Mouse (Mus musculus) olfactory bulb, adult 2 months (tissue): Measurements from ENCODE around the gene Oxgr1. TPM values are rescaled to one million over a fixed set of nuclear protein-coding genes. Genes with fewer than 3 reads are reported as not detected.
"Not testable (repeated sequence)": the region's sequence is repeated elsewhere in the genome, so short reads cannot be mapped to it uniquely, and the experiment has no call there.

Experiments
- H3K27ac ChIP-seq: fragments of 200-500 bp; 2 replicates; pipeline ENCODE4 v1.5.1; 2012; ENCODE audit warnings: low read depth, low read length; ENCODE audit not compliant: insufficient read depth
- H3K4me1 ChIP-seq: fragments of 200-500 bp; 2 replicates; pipeline ENCODE4 v1.6.1; 2012; ENCODE audit warnings: low read length; ENCODE audit not compliant: control insufficient read depth, insufficient read depth
- H3K4me3 ChIP-seq: fragments of 200-500 bp; 2 replicates; pipeline ENCODE4 v1.5.1; 2012; ENCODE audit warnings: mild to moderate bottlenecking, low read depth, low read length, moderate library complexity; ENCODE audit not compliant: insufficient read depth
- CTCF ChIP-seq: fragments of 200-500 bp; IDR thresholded peaks from 2 replicates; pipeline ENCODE4 v1.5.1; 2012; ENCODE audit warnings: low read depth, mild to moderate bottlenecking, low read length, moderate library complexity; ENCODE audit not compliant: insufficient read depth
- POLR2A ChIP-seq: fragments of 200-500 bp; IDR thresholded peaks from 2 replicates; pipeline ENCODE4 v1.6.1; 2012; ENCODE audit warnings: mild to moderate bottlenecking, low read depth, low read length, moderate library complexity; ENCODE audit not compliant: insufficient read depth
- WGBS: fragments of 180-500 bp; shearing (Covaris S2); methylation state at CpG from one replicate; pipeline ENCODE4 v1.1.7; 2018; 5-methylcytosine and 5-hydroxymethylcytosine counted together
- polyA plus RNA-seq: library from polyadenylated mRNA; stranded (reverse); fragments of >200 nt; gene quantifications from 2 replicates; pipeline ENCODE4 v1.2.4, GENCODE M21; 2012; ENCODE audit warnings: low replicate concordance; ENCODE audit not compliant: missing spikeins, insufficient read depth, insufficient read length

Gene Oxgr1
- polyA plus RNA-seq, 1 experiment, result not detected

DNA sequence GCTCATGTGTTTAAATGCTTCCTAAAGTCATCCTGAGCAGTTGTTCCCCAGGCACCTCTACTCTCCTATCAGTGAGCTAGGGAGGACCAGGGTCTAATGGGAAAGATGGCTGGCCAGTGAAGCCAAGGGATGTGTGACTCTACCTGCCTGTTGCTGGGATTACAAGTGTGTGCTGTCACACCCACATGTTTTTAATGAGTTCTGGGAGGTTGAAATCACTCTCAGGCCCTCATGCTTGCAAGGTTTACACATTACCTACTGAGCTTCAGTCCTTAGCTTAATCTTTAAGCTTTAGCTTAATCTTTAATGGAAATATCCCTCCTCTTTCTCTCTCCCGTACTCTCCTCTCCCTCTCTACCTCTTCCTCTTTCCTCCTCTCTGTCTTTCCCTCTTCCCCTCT is 55.0 kb downstream of the Oxgr1 start:
- Histone ChIP-seq H3K4me1 (no peaks in the 10 kb centered on the region), H3K4me3 (no peak overlapping the region), H3K27ac (no peak overlapping the region)
- TF ChIP-seq POLR2A (no peak), CTCF (no peak)
- 90% methylated on average over 1 of the region's 1 CpGs for WGBS

DNA sequence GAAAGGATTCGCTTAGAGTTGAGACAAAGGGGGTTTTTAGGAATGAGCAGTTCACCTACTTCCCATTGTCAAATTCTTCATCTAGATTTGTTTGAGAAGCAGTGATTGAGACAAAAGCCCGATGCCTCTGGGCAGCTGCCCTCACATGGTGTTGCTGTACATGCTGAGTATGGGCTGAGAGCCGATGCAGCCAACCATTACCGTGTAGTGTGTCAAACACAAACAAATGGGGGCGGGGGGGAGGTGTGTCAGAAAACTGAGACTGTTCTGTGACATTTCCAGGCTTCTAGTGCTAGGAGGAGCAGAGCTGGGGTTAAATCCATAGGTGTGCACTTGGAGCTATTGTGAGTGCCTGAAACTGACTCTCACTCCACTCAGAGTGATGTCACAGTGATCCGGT is 55.5 kb downstream of the Oxgr1 start:
- Histone ChIP-seq H3K4me1 (no peaks in the 10 kb centered on the region), H3K4me3 (no peak overlapping the region), H3K27ac (no peak overlapping the region)
- WGBS, result 82% methylated on average over 6 of the region's 6 CpGs
- TF ChIP-seq POLR2A, result no peak
- no peak for TF ChIP-seq CTCF

- 85% methylated on average over 7 of the region's 7 CpGs for WGBS
- not testable (repeated sequence) for H3K4me3 ChIP-seq
Measured at GRCm38 (mm10) chr14:119986351-119986750, 55.9 kb downstream of the Oxgr1 start.

GRCm38 (mm10) chr14:119981314-119981713 is 60.9 kb downstream of the Oxgr1 start:
- H3K27ac ChIP-seq, result no peak overlapping the region
- no peak overlapping the region for H3K4me3 ChIP-seq
- no peak for TF ChIP-seq POLR2A
- H3K4me1 ChIP-seq, result no peaks in the 10 kb centered on the region
- 66% methylated on average over 5 of the region's 5 CpGs for WGBS

More at GRCm38 (mm10) chr14:119986351-119986750, 55.9 kb downstream of the Oxgr1 start:
- H3K27ac ChIP-seq, H3K4me1 ChIP-seq: not testable (repeated sequence)

DNA sequence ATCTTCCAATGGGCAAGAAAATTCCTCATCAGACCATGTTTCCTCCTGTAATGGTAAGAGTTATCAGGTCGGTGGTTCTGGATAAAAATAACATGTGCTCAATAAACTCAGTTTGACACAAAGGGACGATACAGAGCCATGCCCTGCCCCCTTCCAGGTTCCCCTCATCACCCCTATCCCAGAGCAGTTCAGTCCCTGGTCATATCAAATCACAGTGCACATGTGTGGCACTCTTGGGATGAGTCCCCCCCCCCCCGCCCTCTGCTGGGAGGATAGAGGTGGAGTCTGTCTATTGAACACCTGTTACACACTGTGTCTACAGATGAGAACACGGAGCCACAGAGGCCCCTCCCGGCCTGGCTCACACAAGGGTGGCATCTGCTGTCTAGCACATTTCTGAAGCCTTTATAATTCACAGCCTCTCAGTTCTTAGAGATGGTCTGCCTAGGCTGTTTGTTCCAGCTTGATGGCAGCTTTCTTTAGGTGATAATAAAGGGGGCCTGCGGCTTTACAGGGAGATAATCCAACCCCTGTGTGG is 61.5 kb downstream of the Oxgr1 start:
- H3K27ac ChIP-seq, result no peak overlapping the region
- H3K4me1 ChIP-seq, result no peaks in the 10 kb centered on the region
- no peak overlapping the region for H3K4me3 ChIP-seq
- 69% methylated on average over 6 of the region's 6 CpGs for WGBS
- no peak for TF ChIP-seq POLR2A
- TF ChIP-seq CTCF, result no peak

Other genes starting within 250 kb of the Oxgr1 start
- 141 and 206 TPM in 2 replicates for gene Mbnl2, start 233.2 kb upstream of the Oxgr1 start, polyA plus RNA-seq